Mouse (Mus musculus) embryonic facial prominence, embryonic 10.5 days (tissue): ENCODE data around the gene Rrnad1. TPM values are rescaled to one million over a fixed set of nuclear protein-coding genes. Genes with fewer than 3 reads are reported as not detected.

Experiments used
- DNase-seq: peaks from one replicate; pipeline ENCODE4 v3.0.0-alpha.2; 2017; ENCODE audit warnings: low spot score
- H3K27ac ChIP-seq: fragments of 300-500 bp; sonication (generic); replicated peaks from 2 replicates; pipeline ENCODE4 v1.5.1; 2016; ENCODE audit warnings: mild to moderate bottlenecking
- H3K27me3 ChIP-seq: fragments of 300-500 bp; sonication (generic); replicated peaks from 2 replicates; pipeline ENCODE4 v1.6.1; 2016; ENCODE audit warnings: low read depth, mild to moderate bottlenecking; ENCODE audit not compliant: poor library complexity, severe bottlenecking
- H3K36me3 ChIP-seq: fragments of 300-500 bp; sonication (generic); replicated peaks from 2 replicates; pipeline ENCODE4 v1.6.1; 2016; ENCODE audit warnings: mild to moderate bottlenecking, moderate library complexity
- H3K4me1 ChIP-seq: fragments of 300-500 bp; sonication (generic); 2 replicates; pipeline ENCODE4 v1.6.1; 2016
- H3K4me3 ChIP-seq: fragments of 300-500 bp; sonication (generic); 2 replicates; pipeline ENCODE4 v1.5.1; 2016; ENCODE audit warnings: mild to moderate bottlenecking, moderate library complexity
- H3K9me3 ChIP-seq: fragments of 300-500 bp; sonication (generic); 2 replicates; pipeline ENCODE4 v1.6.1; 2016; ENCODE audit warnings: mild to moderate bottlenecking
- WGBS: fragments of 180-500 bp; shearing (Covaris S2); methylation state at CpG from one replicate; pipeline ENCODE4 v1.1.7; 2016; 5-methylcytosine and 5-hydroxymethylcytosine counted together
- polyA plus RNA-seq: library from polyadenylated mRNA; unstranded; fragments of >200 nt; fragmentation: Nextera tagmentation; extraction: Ambion mirVana; gene quantifications from 2 replicates; pipeline ENCODE4 v1.2.1, GENCODE M21; 2016

Gene Rrnad1
- polyA plus RNA-seq = 20.6 and 21.5 TPM in 2 replicates

DNA sequence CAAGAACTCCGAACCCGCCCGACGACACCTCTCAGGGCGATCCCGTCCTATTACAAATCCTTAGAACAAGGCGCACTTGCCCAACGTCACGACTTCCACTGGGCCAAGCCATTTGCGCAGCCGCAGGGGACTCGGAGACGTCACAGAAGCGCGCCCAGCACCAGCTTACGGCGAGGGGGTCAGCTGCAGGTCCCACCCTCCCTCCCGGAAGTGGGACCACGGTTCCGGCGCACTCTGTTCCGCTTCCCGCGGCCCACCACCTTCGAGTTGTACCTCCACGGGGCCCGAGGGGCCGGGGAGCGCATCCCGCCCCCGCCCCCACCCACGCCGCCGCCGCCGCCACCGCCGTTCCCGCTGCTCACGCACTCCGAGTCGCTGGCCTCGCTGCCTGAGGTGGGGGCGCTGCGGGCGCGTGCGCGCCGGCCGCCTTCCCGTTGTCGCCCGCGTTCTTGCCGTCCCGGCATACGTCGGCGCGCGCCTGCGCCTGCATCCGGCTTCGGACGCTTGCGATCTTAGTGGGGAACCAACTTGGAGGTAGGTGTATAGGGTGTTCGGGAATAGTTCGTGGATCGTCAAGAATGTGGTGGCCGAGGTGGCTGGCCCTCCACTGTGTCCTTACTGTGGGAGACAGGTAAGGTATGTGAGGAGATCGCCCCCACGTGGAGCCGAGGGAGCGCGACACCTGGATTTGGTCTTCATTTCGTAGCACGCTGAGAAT is at the start of gene Rrnad1, which contains the start of gene Isg20l2:
Gene Rrnad1, minus strand, starts transcription at position 640 of the 718 bp plus-strand sequence.
Gene Isg20l2, plus strand, starts transcription at position 237 of the 718 bp plus-strand sequence.
- peaks cover 69% of the 10 kb centered on the region for H3K36me3 ChIP-seq
- WGBS = under 1% methylated on average over 78 of the region's 78 CpGs
- peaks cover 40% of the 10 kb centered on the region for H3K4me1 ChIP-seq
- DNase-seq = peak; percentile 98
- peak within 1 kb of the TSS; percentile 96 for H3K4me3 ChIP-seq
- H3K27ac ChIP-seq = peak within 1 kb of the TSS; percentile 95
- no peaks in the 10 kb centered on the region for H3K27me3 ChIP-seq
- no peaks in the 10 kb centered on the region for H3K9me3 ChIP-seq

DNA sequence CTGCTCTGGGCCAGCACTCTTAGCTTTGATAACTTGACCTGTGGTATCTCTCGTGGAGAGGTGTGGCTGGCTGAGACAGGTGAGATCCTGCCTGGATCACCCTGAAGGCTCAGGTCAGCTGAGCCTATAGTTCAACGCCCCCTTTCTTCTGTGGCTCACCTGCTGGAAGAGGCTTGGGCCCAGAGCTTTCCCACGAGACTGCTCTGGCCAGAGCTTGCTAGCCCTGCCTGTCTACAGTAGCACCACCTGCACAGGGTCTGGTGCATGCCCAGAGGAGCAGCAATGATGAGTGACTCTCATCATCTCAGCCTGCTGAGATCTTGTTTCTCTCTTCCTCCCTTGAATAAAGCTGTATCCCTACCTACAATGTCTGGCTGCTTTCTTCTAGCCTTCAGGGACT is 49.6 kb upstream of the Rrnad1 start:
- H3K36me3 ChIP-seq = peaks cover 48% of the 10 kb centered on the region
- DNase-seq = no peak
- H3K27me3 ChIP-seq = 0 out of 2 replicates have a peak, but pooled peaks cover 8% of the 10 kb centered on the region
- peak overlapping the region; percentile 87 for H3K27ac ChIP-seq
- H3K9me3 ChIP-seq = no peaks in the 10 kb centered on the region
- WGBS = 54% methylated on average over 3 of the region's 3 CpGs
- peak overlapping the region; percentile 13; the same call in 1 of the 2 replicates for H3K4me3 ChIP-seq
- H3K4me1 ChIP-seq = peaks cover 77% of the 10 kb centered on the region

DNA sequence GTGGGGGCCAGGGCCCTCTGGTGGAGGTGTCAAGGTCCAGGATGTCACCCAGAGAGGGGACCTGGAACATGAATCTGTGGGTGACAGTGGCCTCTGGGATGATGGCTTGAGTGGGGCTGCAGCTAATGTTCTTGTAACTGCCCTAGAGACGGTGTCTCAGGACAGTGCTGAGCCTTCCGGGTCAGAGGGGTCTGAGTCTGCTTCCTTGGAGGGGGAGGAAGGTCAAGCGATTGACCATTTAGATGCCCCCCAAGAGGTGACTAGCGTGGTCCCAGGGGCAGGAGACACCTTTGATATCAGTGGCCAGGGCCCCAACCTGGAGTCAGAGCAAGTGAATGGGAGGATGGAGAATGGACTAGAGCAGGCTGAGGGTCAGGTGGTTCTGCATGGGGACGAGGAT is 49.0 kb upstream of the Rrnad1 start:
- DNase-seq = no peak
- 73% methylated on average over 5 of the region's 5 CpGs for WGBS
- Histone ChIP-seq H3K9me3 (no peaks in the 10 kb centered on the region), H3K27ac (peak overlapping the region; percentile 87; the same call in 1 of the 2 replicates), H3K4me1 (peaks cover 78% of the 10 kb centered on the region), H3K27me3 (0 out of 2 replicates have a peak, but pooled peaks cover 6% of the 10 kb centered on the region), H3K36me3 (peaks cover 51% of the 10 kb centered on the region), H3K4me3 (no peak overlapping the region; the same call in 1 of the 2 replicates)

DNA sequence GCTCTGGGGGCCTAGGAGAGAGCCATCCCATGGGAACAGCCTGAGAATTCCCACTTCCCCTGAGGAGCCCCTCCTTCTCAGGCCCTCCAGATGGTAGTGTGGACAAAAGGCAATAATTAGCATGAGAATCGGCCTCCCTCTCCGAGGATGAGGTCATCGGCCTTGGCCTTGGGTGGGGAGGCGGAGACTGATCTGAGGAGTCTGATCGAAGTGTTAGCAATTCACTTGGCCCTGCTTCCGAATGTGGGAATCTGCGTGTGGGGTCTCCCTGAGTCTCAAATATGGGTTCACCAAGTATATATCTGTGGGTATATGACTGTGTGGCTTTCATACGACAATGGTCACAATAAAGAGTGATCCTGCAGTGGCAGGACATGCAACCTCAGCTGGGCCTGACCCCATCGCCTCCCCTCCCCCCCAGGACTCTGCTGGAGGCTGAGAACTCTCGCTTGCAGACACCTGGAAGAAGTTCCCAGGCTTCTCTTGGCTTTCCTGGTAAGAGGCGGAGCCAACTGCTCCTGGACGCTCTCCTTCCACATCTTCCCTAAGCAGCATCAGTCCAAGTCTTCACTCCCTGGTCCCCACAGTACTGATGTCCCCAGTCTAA is 44.0 kb upstream of the Rrnad1 start:
- H3K27me3 ChIP-seq = peaks cover 33% of the 10 kb centered on the region
- WGBS = 15% methylated on average over 12 of the region's 12 CpGs
- H3K4me1 ChIP-seq = peaks cover 72% of the 10 kb centered on the region
- H3K36me3 ChIP-seq = peaks cover 60% of the 10 kb centered on the region
- peak; percentile 74 for DNase-seq
- H3K4me3 ChIP-seq = peak overlapping the region; percentile 77
- H3K27ac ChIP-seq = peak overlapping the region; percentile 84
- no peaks in the 10 kb centered on the region for H3K9me3 ChIP-seq

DNA sequence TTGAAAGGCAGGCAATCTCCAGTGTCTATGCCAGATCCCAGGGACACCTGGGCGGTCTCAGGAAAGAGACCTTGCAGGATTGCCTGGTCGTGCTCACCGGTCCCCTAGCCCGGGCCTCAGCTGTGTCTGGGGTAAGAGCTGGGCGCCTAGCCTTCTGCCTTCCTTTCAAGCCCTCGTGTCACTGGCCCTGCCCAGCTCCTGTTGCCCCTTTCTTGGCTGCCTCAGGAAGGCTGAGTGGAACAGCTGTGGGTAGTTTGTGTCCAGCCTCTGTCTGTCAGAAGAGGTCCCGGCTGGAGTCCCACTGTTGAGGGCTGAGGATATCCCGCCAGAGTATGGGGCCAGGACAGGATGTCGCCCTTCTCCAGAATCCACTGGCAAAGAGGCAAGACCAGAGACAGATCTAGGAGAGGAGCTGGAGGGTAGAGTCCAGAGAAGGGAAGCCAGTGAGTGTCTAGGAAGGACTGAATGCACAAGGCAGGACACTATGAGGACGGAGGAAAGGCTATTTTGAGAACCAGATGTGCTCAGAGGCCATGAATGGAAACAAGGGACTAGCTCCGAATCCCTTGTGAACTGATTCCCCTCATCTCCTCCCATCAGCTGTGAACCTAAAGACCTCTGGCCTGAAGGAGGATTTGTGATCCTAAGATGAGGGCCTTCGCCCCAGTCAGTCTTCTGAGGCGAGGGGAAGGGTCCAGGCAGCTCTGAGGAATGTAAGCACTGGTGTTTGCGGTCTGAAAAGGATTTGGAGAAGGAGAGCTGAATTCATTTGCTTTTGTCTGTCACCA is 43.3 kb upstream of the Rrnad1 start:
- no peak for DNase-seq
- peaks cover 36% of the 10 kb centered on the region for H3K27me3 ChIP-seq
- no peaks in the 10 kb centered on the region for H3K9me3 ChIP-seq
- peaks cover 53% of the 10 kb centered on the region for H3K36me3 ChIP-seq
- 24% methylated on average over 14 of the region's 14 CpGs for WGBS
- H3K27ac ChIP-seq = peak overlapping the region; percentile 84
- H3K4me3 ChIP-seq = peak overlapping the region; percentile 77
- H3K4me1 ChIP-seq = peaks cover 65% of the 10 kb centered on the region

DNA sequence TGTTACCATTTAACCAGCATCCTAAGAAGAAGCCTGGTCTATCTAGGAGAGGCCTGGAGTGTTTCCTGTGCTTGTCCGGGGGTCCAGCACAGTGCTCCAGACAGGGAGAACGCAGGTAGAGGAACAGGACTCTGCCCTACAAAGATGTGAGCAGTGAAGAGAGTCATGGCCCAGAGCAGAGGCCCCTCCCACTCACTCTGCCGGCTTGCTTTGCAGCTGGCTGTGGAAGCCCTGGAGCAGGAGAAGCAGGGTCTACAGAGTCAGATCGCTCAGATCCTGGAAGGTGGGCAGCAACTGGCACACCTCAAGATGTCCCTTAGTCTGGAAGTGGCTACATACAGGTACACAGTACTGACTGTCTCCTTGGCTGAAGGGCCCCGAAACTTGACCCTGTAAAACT is 42.3 kb upstream of the Rrnad1 start:
- WGBS = 24% methylated on average over 5 of the region's 5 CpGs
- H3K27ac ChIP-seq = peak overlapping the region; percentile 84
- H3K36me3 ChIP-seq = peaks cover 43% of the 10 kb centered on the region
- peaks cover 43% of the 10 kb centered on the region for H3K27me3 ChIP-seq
- H3K4me1 ChIP-seq = peaks cover 56% of the 10 kb centered on the region
- peak; percentile 41 for DNase-seq
- peak overlapping the region; percentile 77 for H3K4me3 ChIP-seq
- no peaks in the 10 kb centered on the region for H3K9me3 ChIP-seq

DNA sequence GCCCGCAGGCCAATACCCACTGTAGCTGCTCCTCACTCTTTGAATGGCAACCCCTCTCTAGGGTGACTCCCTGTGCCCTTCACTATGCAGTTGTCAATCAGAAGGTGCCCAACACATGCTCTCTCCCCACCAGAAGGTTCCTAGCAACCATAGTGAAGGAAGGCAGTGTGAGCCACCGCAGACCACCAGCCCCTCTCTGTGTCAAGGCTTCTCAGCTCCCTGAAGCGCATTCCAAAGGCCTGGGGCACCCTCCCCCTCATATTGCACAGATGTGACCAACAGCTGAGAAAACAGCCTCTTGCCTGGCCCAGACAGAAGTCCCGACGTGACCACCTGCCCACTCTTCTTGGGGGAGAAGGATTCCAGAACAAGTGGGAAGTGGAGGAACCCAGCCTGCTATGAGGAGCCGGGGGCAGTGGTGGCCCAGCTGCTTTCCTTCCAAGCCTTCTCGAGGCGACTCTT is 41.7 kb upstream of the Rrnad1 start:
- Histone ChIP-seq H3K27me3 (peaks cover 44% of the 10 kb centered on the region), H3K36me3 (peaks cover 38% of the 10 kb centered on the region), H3K4me1 (peaks cover 56% of the 10 kb centered on the region), H3K4me3 (peak overlapping the region; percentile 77), H3K27ac (peak overlapping the region; percentile 84), H3K9me3 (no peaks in the 10 kb centered on the region)
- 8% methylated on average over 8 of the region's 8 CpGs for WGBS
- peak; percentile 67 for DNase-seq

DNA sequence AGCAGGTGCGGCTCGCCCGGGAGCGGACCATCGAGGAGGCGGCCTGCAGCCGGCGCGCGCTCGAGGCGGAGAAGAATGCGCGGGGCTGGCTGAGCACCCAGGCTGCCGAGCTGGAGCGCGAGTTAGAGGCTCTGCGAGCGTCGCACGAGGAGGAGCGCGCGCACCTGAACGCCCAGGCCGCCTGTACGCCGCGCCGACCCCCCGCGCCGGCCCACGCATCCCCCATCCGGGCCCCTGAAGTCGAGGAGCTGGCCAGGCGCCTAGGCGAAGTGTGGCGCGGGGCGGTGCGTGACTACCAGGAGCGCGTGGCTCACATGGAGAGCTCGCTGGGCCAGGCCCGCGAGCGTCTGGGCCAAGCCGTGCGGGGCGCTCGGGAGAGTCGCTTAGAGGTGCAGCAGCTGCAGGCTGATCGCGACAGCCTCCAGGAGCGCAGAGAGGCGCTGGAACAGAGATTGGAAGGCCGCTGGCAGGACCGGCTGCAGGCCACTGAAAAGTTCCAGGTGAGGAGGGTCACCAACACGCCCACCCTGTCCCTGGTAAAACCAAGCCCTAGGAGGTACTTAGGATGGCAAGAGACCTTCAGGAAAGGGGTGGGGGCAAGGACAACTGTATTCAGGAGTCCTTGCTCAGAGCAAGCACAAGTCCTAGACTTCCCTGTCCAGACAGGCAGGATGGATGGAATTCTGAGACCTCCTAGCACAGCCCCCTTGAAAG is 41.1 kb upstream of the Rrnad1 start:
- Histone ChIP-seq H3K9me3 (no peaks in the 10 kb centered on the region), H3K27me3 (peaks cover 44% of the 10 kb centered on the region), H3K27ac (peak overlapping the region; percentile 84), H3K36me3 (peaks cover 32% of the 10 kb centered on the region), H3K4me1 (peaks cover 56% of the 10 kb centered on the region), H3K4me3 (peak overlapping the region; percentile 77)
- under 1% methylated on average over 60 of the region's 60 CpGs for WGBS
- peak; percentile 56 for DNase-seq

DNA sequence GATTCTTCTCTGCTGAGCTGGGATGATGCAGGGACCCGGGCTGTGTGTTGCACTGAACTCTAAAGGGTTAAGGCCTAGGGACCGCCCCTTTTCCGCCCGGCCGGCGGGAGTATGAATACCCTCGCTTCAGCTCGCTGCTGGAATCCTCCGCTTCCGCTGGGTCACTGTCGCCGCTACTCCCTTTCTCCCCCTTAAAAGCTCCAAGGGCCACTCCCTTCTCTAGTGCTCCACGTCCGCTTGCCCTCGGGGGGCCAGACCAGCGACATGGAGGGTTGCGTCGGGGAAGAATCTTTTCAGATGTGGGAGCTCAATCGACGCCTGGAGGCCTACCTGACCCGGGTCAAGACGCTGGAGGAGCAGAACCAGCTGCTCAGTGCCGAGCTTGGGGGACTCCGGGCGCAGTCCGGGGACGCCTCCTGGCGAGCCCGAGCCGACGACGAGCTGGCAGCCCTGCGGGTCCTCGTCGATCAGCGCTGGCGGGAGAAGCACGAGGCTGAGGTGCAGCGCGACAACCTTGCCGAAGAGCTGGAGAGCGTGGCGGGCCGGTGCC is 40.5 kb upstream of the Rrnad1 start, which contains the start of gene Nes:
Gene Nes, plus strand, starts transcription at position 140 of the 550 bp plus-strand sequence.
- Histone ChIP-seq H3K36me3 (peaks cover 26% of the 10 kb centered on the region), H3K4me3 (peak within 1 kb of the TSS; percentile 77), H3K9me3 (no peaks in the 10 kb centered on the region), H3K4me1 (peaks cover 56% of the 10 kb centered on the region), H3K27ac (peak within 1 kb of the TSS; percentile 84), H3K27me3 (peaks cover 44% of the 10 kb centered on the region)
- WGBS = under 1% methylated on average over 44 of the region's 44 CpGs
- DNase-seq = peak; percentile 91

DNA sequence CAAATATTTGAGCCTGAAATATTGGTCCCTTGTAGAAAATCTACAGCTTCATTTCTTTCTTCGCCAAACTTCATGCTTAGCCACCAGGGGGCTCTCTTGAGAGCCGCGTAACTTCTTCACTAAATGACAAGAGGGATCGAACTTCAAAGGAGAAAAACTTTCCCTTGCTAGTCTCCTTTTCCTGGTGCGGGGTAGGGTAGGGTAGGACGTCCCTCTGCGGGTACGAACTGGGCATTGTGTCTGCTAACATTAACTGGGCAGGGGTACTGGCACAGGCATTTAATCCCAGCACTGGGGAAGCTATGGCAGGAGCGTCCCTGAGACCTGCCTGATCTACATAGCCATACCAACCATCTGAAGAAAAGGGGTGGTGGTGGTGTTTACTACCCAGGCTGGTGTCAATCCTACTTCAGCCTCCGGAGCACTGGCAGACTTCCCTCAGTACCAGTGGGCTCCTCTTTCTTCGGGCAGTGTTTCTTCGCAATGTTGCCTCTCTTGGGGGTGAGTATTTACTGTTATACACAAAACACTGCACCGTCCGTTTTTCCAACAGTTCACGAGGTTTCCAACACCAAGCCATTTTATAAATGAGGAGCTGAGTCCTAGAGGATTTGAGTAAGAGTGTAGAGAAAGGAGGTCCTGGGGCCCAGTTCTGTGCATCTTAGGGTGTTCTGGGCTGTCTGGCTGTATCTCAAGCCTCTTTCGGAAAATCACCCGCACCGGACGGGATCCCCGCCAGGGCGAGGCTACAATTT is 39.8 kb upstream of the Rrnad1 start:
- under 1% methylated on average over 21 of the region's 21 CpGs for WGBS
- Histone ChIP-seq H3K4me3 (peak overlapping the region; percentile 77), H3K36me3 (peaks cover 19% of the 10 kb centered on the region), H3K27me3 (peaks cover 41% of the 10 kb centered on the region), H3K9me3 (no peaks in the 10 kb centered on the region), H3K4me1 (peaks cover 53% of the 10 kb centered on the region), H3K27ac (peak overlapping the region; percentile 84)
- DNase-seq = peak; percentile 78
